Mouse (Mus musculus): ENCODE results near the gene Ddx60.

DNA sequence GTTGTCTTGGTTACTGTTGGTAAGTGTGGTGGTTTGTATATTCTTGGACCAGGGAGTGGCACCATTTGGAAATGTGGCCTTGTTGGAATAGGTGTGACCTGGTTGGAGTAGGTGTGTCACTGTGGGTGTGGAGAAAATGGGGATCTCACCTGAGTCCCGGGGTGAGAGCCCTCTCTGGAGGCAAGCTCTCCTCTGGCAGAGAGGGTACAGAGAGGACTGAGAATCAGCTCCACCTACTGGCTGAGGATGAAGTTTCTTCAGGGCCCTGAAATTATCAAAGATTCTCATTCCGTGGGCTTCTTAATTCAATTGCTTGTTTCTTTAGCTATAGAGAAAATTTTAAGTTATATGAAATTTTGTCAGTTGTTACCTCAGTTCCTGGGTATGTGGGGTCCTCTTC is 118.9 kb downstream of the Ddx60 start:
- TF ChIP-seq CTCF (IDR thresholded peaks at IDR 0.05; ENCODE audit: low read depth, low read length) (no peak), POLR2A (IDR thresholded peaks at IDR 0.05; ENCODE audit: borderline replicate concordance, low read depth, low read length) (no peak)
